Mouse (Mus musculus) myocyte (in vitro differentiated cells): ENCODE data around the gene Cldnd1.

Source experiments
- TCF3 ChIP-seq: IDR thresholded peaks from one replicate; pipeline ENCODE4 v1.6.1; 2011; ENCODE audit warnings: low read depth, control low read depth; ENCODE audit not compliant: insufficient read length
- USF1 ChIP-seq: IDR thresholded peaks from one replicate; pipeline ENCODE4 v1.6.1; 2011; ENCODE audit warnings: low read depth, mild to moderate bottlenecking, control low read depth, moderate library complexity

DNA sequence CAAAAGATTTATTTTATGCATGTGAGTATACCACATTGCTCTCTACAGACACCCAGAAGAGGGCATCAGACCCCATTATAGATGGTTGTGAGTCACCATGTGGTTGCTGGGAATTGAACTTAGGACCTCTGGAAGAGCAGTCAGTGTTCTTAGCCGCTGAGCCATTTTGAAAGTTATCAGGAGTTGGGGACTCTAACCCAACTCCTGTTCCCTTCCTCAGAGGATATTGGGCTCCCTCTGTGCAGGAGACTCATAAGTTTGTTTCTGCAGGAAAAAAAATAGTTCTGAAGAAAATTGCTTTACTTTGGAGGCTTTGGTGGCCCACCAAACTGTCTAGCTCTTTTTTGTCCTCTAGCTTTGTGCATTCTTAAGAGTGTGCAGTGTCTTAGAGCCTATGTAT, 39.2 kb upstream of the Cldnd1 start:
- TF ChIP-seq TCF3 (no peak), USF1 (no peak)
